Mouse (Mus musculus): ENCODE measurements around the gene Ptpro. TPM values are rescaled to one million over a fixed set of nuclear protein-coding genes. Genes with fewer than 3 reads are reported as not detected.

Ptpro gene
- polyA plus RNA-seq, 1 experiment from 2014 or later = 45.8 TPM

- peaks cover 24% of the 10 kb centered on the region for H3K4me1 ChIP-seq (replicated peaks)
- H3K27me3 ChIP-seq = no peaks in the 10 kb centered on the region
- 51% methylated on average over 8 of the region's 8 CpGs for WGBS
- H3K4me2 ChIP-seq = no peak overlapping the region
- peak overlapping the region; percentile 54 for H3K27ac ChIP-seq (replicated peaks)
- H3K4me3 ChIP-seq = no peak overlapping the region
- no peaks in the 10 kb centered on the region for H3K36me3 ChIP-seq
- no peak overlapping the region for H3K9ac ChIP-seq
- no peaks in the 10 kb centered on the region for H3K9me3 ChIP-seq
- ATAC-seq (ENCODE audit: low read depth) = no peak
Measured at GRCm38 (mm10) chr6:137268019-137268418, 15.9 kb downstream of the Ptpro start.

- ATAC-seq (ENCODE audit: low read depth) = no peak
- peaks cover 24% of the 10 kb centered on the region for H3K4me1 ChIP-seq (replicated peaks)
- no peak overlapping the region for H3K9ac ChIP-seq
- no peaks in the 10 kb centered on the region for H3K9me3 ChIP-seq
- no peak overlapping the region for H3K4me3 ChIP-seq
- H3K36me3 ChIP-seq = no peaks in the 10 kb centered on the region
- H3K27me3 ChIP-seq = no peaks in the 10 kb centered on the region
- WGBS = 87% methylated on average over 10 of the region's 10 CpGs
- no peak overlapping the region for H3K4me2 ChIP-seq
- no peak overlapping the region for H3K27ac ChIP-seq (replicated peaks)
Measured at GRCm38 (mm10) chr6:137268592-137268991, 16.5 kb downstream of the Ptpro start.

- no peak overlapping the region for H3K27ac ChIP-seq (replicated peaks)
- WGBS = 56% methylated on average over 8 of the region's 8 CpGs
- no peak for ATAC-seq (ENCODE audit: low read depth)
- no peaks in the 10 kb centered on the region for H3K9me3 ChIP-seq
- no peaks in the 10 kb centered on the region for H3K36me3 ChIP-seq
- peaks cover 21% of the 10 kb centered on the region for H3K4me1 ChIP-seq (replicated peaks)
- H3K4me2 ChIP-seq = no peak overlapping the region
- H3K9ac ChIP-seq = no peak overlapping the region
- no peaks in the 10 kb centered on the region for H3K27me3 ChIP-seq
- H3K4me3 ChIP-seq = no peak overlapping the region
Measured at GRCm38 (mm10) chr6:137272513-137272912, 20.4 kb downstream of the Ptpro start.

GRCm38 (mm10) chr6:137277587-137277994, 25.5 kb downstream of the Ptpro start:
- ATAC-seq (ENCODE audit: low read depth) = peak; percentile 78
- Histone ChIP-seq H3K27me3 (no peaks in the 10 kb centered on the region), H3K9ac (no peak overlapping the region), H3K9me3 (no peaks in the 10 kb centered on the region), H3K4me3 (no peak overlapping the region), H3K4me1 (replicated peaks) (peaks cover 31% of the 10 kb centered on the region), H3K27ac (replicated peaks) (0 out of 2 replicates have a peak overlapping the region, but pooled peaks have one; percentile 7), H3K4me2 (peak overlapping the region; percentile 9; the same call in 1 of the 2 replicates), H3K36me3 (no peaks in the 10 kb centered on the region)
- WGBS = 27% methylated on average over 12 of the region's 12 CpGs

GRCm38 (mm10) chr6:137279576-137279975, 27.5 kb downstream of the Ptpro start:
- H3K9me3 ChIP-seq = no peaks in the 10 kb centered on the region
- no peak overlapping the region for H3K4me3 ChIP-seq
- H3K9ac ChIP-seq = no peak overlapping the region
- peaks cover 31% of the 10 kb centered on the region for H3K4me1 ChIP-seq (replicated peaks)
- no peak for ATAC-seq (ENCODE audit: low read depth)
- H3K27ac ChIP-seq (replicated peaks) = no peak overlapping the region
- H3K36me3 ChIP-seq = no peaks in the 10 kb centered on the region
- no peaks in the 10 kb centered on the region for H3K27me3 ChIP-seq
- H3K4me2 ChIP-seq = no peak overlapping the region
- 53% methylated on average over 7 of the region's 7 CpGs for WGBS

- Histone ChIP-seq H3K9ac (no peak overlapping the region), H3K4me3 (no peak overlapping the region), H3K4me1 (replicated peaks) (peaks cover 31% of the 10 kb centered on the region), H3K9me3 (no peaks in the 10 kb centered on the region), H3K4me2 (no peak overlapping the region), H3K27me3 (no peaks in the 10 kb centered on the region), H3K36me3 (no peaks in the 10 kb centered on the region), H3K27ac (replicated peaks) (no peak overlapping the region)
- 85% methylated on average over 6 of the region's 6 CpGs for WGBS
- ATAC-seq (ENCODE audit: low read depth) = no peak
Measured at GRCm38 (mm10) chr6:137281541-137282049, 29.5 kb downstream of the Ptpro start.

- WGBS = 78% methylated on average over 7 of the region's 7 CpGs
- Histone ChIP-seq H3K4me2 (no peak overlapping the region), H3K9ac (no peak overlapping the region), H3K9me3 (no peaks in the 10 kb centered on the region), H3K4me1 (replicated peaks) (peaks cover 29% of the 10 kb centered on the region), H3K27me3 (no peaks in the 10 kb centered on the region), H3K27ac (replicated peaks) (no peak overlapping the region), H3K4me3 (no peak overlapping the region), H3K36me3 (no peaks in the 10 kb centered on the region)
- ATAC-seq (ENCODE audit: low read depth) = no peak
Measured at GRCm38 (mm10) chr6:137282050-137282449, 29.9 kb downstream of the Ptpro start.

GRCm38 (mm10) chr6:137286376-137286775, 34.3 kb downstream of the Ptpro start:
- no peak overlapping the region for H3K9ac ChIP-seq
- H3K36me3 ChIP-seq = no peaks in the 10 kb centered on the region
- H3K27me3 ChIP-seq = no peaks in the 10 kb centered on the region
- H3K4me1 ChIP-seq (replicated peaks) = peaks cover 8% of the 10 kb centered on the region
- H3K4me3 ChIP-seq = no peak overlapping the region
- no peak overlapping the region for H3K4me2 ChIP-seq
- WGBS = 90% methylated on average over 6 of the region's 6 CpGs
- no peaks in the 10 kb centered on the region for H3K9me3 ChIP-seq
- H3K27ac ChIP-seq (replicated peaks) = no peak overlapping the region
- ATAC-seq (ENCODE audit: low read depth) = no peak

- H3K27ac ChIP-seq (replicated peaks) = no peak overlapping the region
- ATAC-seq (ENCODE audit: low read depth) = no peak
- WGBS = 69% methylated on average over 7 of the region's 7 CpGs
- H3K4me2 ChIP-seq = no peak overlapping the region
- H3K9me3 ChIP-seq = no peaks in the 10 kb centered on the region
- peaks cover 6% of the 10 kb centered on the region; the same call in 1 of the 2 replicates for H3K4me1 ChIP-seq (replicated peaks)
- no peak overlapping the region for H3K4me3 ChIP-seq
- no peaks in the 10 kb centered on the region for H3K36me3 ChIP-seq
- H3K27me3 ChIP-seq = no peaks in the 10 kb centered on the region
- H3K9ac ChIP-seq = no peak overlapping the region
Measured at GRCm38 (mm10) chr6:137287788-137288187, 35.7 kb downstream of the Ptpro start.

- no peak for ATAC-seq (ENCODE audit: low read depth)
- 88% methylated on average over 5 of the region's 5 CpGs for WGBS
Measured at GRCm38 (mm10) chr6:137288264-137288663, 36.1 kb downstream of the Ptpro start.

GRCm38 (mm10) chr6:137292421-137292820, 40.3 kb downstream of the Ptpro start:
- Histone ChIP-seq H3K4me3 (no peak overlapping the region), H3K36me3 (no peaks in the 10 kb centered on the region), H3K9ac (no peak overlapping the region), H3K4me2 (no peak overlapping the region), H3K4me1 (replicated peaks) (peaks cover 20% of the 10 kb centered on the region), H3K27ac (replicated peaks) (no peak overlapping the region), H3K9me3 (no peaks in the 10 kb centered on the region), H3K27me3 (no peaks in the 10 kb centered on the region)
- ATAC-seq (ENCODE audit: low read depth) = no peak
- WGBS = 73% methylated on average over 2 of the region's 2 CpGs

More at GRCm38 (mm10) chr6:137288264-137288663, 36.1 kb downstream of the Ptpro start:
- Histone ChIP-seq H3K4me3 (no peak overlapping the region), H3K27me3 (no peaks in the 10 kb centered on the region), H3K4me1 (replicated peaks) (peaks cover 6% of the 10 kb centered on the region; the same call in 1 of the 2 replicates), H3K4me2 (no peak overlapping the region), H3K9ac (no peak overlapping the region), H3K36me3 (no peaks in the 10 kb centered on the region), H3K27ac (replicated peaks) (no peak overlapping the region), H3K9me3 (no peaks in the 10 kb centered on the region)

GRCm38 (mm10) chr6:137294973-137295820, 43.1 kb downstream of the Ptpro start:
- H3K27ac ChIP-seq (replicated peaks) = peak overlapping the region; percentile 11; the same call in 1 of the 2 replicates
- H3K4me3 ChIP-seq = no peak overlapping the region
- 0 out of 2 replicates have a peak, but pooled peaks cover 3% of the 10 kb centered on the region for H3K9me3 ChIP-seq
- no peaks in the 10 kb centered on the region for H3K36me3 ChIP-seq
- WGBS = 61% methylated on average over 20 of the region's 20 CpGs
- H3K27me3 ChIP-seq = no peaks in the 10 kb centered on the region
- H3K9ac ChIP-seq = no peak overlapping the region
- peaks cover 14% of the 10 kb centered on the region for H3K4me1 ChIP-seq (replicated peaks)
- H3K4me2 ChIP-seq = no peak overlapping the region
- ATAC-seq (ENCODE audit: low read depth) = peak; percentile 71
